Mouse (Mus musculus) forebrain, embryonic 10.5 days (tissue): ENCODE data around the gene Stpg4. TPM values are rescaled to one million over a fixed set of nuclear protein-coding genes. Genes with fewer than 3 reads are reported as not detected.
A peak's percentile ranks its signal among the peaks of the same experiment; 100 is the strongest.

Source experiments
- DNase-seq: peaks from one replicate; pipeline ENCODE4 v3.0.0-alpha.2; 2017; ENCODE audit warnings: low spot score; ENCODE audit errors: extremely low spot score
- H3K27ac ChIP-seq: fragments of 300-500 bp; sonication (generic); 2 replicates; pipeline ENCODE4 v1.5.1; 2016; ENCODE audit warnings: mild to moderate bottlenecking
- H3K27me3 ChIP-seq: fragments of 300-500 bp; sonication (generic); 2 replicates; pipeline ENCODE4 v1.6.1; 2016; ENCODE audit warnings: mild to moderate bottlenecking; ENCODE audit not compliant: poor library complexity, severe bottlenecking
- H3K36me3 ChIP-seq: fragments of 300-500 bp; sonication (generic); replicated peaks from 2 replicates; pipeline ENCODE4 v1.6.1; 2016; ENCODE audit warnings: mild to moderate bottlenecking, moderate library complexity
- H3K4me1 ChIP-seq: fragments of 300-500 bp; sonication (generic); 2 replicates; pipeline ENCODE4 v1.6.1; 2016
- H3K4me3 ChIP-seq: fragments of 300-500 bp; sonication (generic); 2 replicates; pipeline ENCODE4 v1.5.1; 2016; ENCODE audit warnings: mild to moderate bottlenecking, moderate library complexity
- H3K9me3 ChIP-seq: fragments of 300-500 bp; sonication (generic); 2 replicates; pipeline ENCODE4 v1.6.1; 2016; ENCODE audit warnings: mild to moderate bottlenecking, moderate library complexity
- WGBS: fragments of 180-500 bp; shearing (Covaris S2); methylation state at CpG from one replicate; pipeline ENCODE4 v1.1.7; 2016; 5-methylcytosine and 5-hydroxymethylcytosine counted together
- polyA plus RNA-seq: library from polyadenylated mRNA; unstranded; fragments of >200 nt; fragmentation: Nextera tagmentation; extraction: Ambion mirVana; gene quantifications from 2 replicates; pipeline ENCODE4 v1.2.1, GENCODE M21; 2016

Stpg4 gene
- polyA plus RNA-seq: not detected in 2 replicates

- Histone ChIP-seq H3K9me3 (no peaks in the 10 kb centered on the region), H3K27ac (peak within 1 kb of the TSS; percentile 40; the same call in 1 of the 2 replicates), H3K36me3 (peaks cover 50% of the 10 kb centered on the region), H3K27me3 (no peaks in the 10 kb centered on the region), H3K4me1 (peaks cover 13% of the 10 kb centered on the region), H3K4me3 (no peak within 1 kb of the TSS)
- WGBS: 52% methylated on average over 24 of the region's 24 CpGs
- DNase-seq: no peak
Measured at GRCm38 (mm10) chr17:87427511-87427910, at the start of gene Stpg4. Gene Stpg4, minus strand, starts transcription at chr17:87427741.

- 62% methylated on average over 8 of the region's 8 CpGs for WGBS
- Histone ChIP-seq H3K36me3 (no peaks in the 10 kb centered on the region), H3K9me3 (no peaks in the 10 kb centered on the region), H3K4me3 (no peak overlapping the region), H3K27ac (no peak overlapping the region), H3K4me1 (peaks cover 24% of the 10 kb centered on the region), H3K27me3 (peaks cover 44% of the 10 kb centered on the region)
- DNase-seq: no peak
Measured at GRCm38 (mm10) chr17:87475356-87475755, 47.8 kb upstream of the Stpg4 start.

GRCm38 (mm10) chr17:87474501-87474795 is 46.9 kb upstream of the Stpg4 start:
- Histone ChIP-seq H3K36me3 (no peaks in the 10 kb centered on the region), H3K9me3 (no peaks in the 10 kb centered on the region), H3K27me3 (peaks cover 44% of the 10 kb centered on the region), H3K4me1 (peaks cover 26% of the 10 kb centered on the region), H3K4me3 (peak overlapping the region; percentile 55), H3K27ac (peak overlapping the region; percentile 49; the same call in 1 of the 2 replicates)
- WGBS: 0% methylated on average over 7 of the region's 7 CpGs
- DNase-seq: no peak

DNA sequence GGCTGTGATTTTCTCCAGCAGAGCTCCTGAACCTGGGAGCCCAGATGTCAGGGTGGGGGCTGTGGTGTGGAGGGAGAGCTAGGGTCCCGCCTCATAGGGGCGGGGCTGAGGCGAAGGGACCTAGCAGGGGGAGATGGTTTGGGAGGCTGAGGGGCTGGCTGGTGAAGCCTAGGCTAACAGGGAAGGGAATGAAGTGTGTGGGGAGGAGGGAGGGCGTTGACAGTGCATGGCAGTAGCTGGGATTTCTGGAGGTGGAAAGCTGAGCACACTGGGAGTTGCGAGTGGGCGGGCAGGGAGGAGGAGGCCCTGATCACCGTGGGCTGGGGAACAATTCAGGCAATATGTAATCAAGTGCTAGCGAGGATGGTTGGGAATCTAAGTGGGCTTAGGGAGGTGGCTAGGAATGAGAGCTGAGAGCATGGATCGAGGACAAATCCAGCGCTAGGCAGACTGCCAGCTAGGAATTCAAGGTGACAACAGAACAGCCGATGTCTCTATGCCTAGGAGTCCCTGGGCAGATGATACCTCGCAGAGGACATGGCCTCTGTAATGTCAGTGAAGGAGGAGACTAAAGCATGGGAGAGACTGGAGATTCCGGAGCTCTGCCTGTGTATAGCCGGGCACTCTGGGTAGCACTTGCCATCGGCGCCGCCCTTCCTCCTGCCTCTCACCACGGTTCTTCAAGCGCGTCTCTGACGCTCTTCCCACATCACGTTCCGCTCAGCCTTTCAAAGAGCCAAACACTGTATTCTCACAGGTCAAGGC is 46.4 kb upstream of the Stpg4 start:
- WGBS: under 1% methylated on average over 23 of the region's 23 CpGs
- Histone ChIP-seq H3K27me3 (peaks cover 44% of the 10 kb centered on the region), H3K4me3 (peak overlapping the region; percentile 55), H3K9me3 (no peaks in the 10 kb centered on the region), H3K4me1 (peaks cover 26% of the 10 kb centered on the region), H3K36me3 (no peaks in the 10 kb centered on the region), H3K27ac (peak overlapping the region; percentile 49; the same call in 1 of the 2 replicates)
- peak; percentile 23 for DNase-seq

GRCm38 (mm10) chr17:87473441-87473735 is 45.8 kb upstream of the Stpg4 start:
- Histone ChIP-seq H3K36me3 (no peaks in the 10 kb centered on the region), H3K27ac (peak overlapping the region; percentile 49; the same call in 1 of the 2 replicates), H3K4me1 (peaks cover 26% of the 10 kb centered on the region), H3K4me3 (peak overlapping the region; percentile 55), H3K9me3 (no peaks in the 10 kb centered on the region), H3K27me3 (peaks cover 44% of the 10 kb centered on the region)
- WGBS: 7% methylated on average over 9 of the region's 9 CpGs
- no peak for DNase-seq

GRCm38 (mm10) chr17:87472879-87473278 is 45.3 kb upstream of the Stpg4 start:
- H3K4me1 ChIP-seq: peaks cover 26% of the 10 kb centered on the region
- peaks cover 44% of the 10 kb centered on the region for H3K27me3 ChIP-seq
- no peak overlapping the region for H3K4me3 ChIP-seq
- H3K36me3 ChIP-seq: no peaks in the 10 kb centered on the region
- 61% methylated on average over 10 of the region's 10 CpGs for WGBS
- no peaks in the 10 kb centered on the region for H3K9me3 ChIP-seq
- H3K27ac ChIP-seq: no peak overlapping the region
- no peak for DNase-seq

DNA sequence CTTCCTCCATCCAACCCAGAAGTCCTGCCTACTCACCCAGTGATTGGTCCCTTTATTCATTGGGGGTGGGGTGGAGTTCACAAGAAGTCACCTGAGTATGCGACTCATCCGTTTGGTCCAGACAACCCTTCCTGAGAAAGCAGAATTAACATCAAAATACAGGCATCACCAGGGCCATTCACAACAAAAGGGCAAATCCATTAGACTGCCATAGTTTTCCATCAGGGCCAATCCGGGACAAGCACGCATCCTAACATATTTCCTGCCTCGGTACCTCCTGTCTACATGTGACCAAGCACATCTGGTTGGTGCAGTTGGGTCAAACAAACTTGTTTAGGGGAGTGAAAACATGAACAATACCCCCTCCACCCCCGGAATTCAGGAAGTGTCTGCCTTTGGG is 44.1 kb upstream of the Stpg4 start:
- Histone ChIP-seq H3K4me1 (peaks cover 26% of the 10 kb centered on the region), H3K27me3 (peaks cover 44% of the 10 kb centered on the region), H3K4me3 (no peak overlapping the region), H3K36me3 (no peaks in the 10 kb centered on the region), H3K27ac (no peak overlapping the region), H3K9me3 (no peaks in the 10 kb centered on the region)
- DNase-seq: no peak
- WGBS: 68% methylated on average over 6 of the region's 6 CpGs

- Histone ChIP-seq H3K27me3 (peaks cover 40% of the 10 kb centered on the region), H3K36me3 (no peaks in the 10 kb centered on the region), H3K27ac (no peak overlapping the region), H3K4me1 (peaks cover 26% of the 10 kb centered on the region), H3K4me3 (no peak overlapping the region), H3K9me3 (no peaks in the 10 kb centered on the region)
- DNase-seq: no peak
- 72% methylated on average over 8 of the region's 8 CpGs for WGBS
Measured at GRCm38 (mm10) chr17:87470797-87471196, 43.3 kb upstream of the Stpg4 start.

DNA sequence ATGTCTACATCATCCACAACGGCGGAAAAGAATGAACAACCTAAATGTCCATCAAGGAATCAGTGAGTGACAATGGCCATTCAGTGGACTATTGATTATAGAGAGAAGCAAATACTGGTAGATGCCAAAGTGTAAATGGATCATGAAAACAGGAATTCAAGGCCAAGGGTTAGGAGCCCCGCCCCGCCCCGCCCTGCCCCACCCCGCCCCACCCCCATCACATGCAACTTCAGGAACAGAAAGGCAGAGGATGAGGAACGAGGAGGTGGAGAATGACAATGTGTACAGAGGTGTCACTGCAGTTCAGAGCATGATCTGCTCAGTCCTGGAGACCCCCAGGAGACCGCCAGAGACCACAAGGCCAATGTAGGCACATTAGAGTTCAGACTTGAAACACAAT is 42.7 kb upstream of the Stpg4 start:
- H3K36me3 ChIP-seq: no peaks in the 10 kb centered on the region
- H3K4me3 ChIP-seq: no peak overlapping the region
- peaks cover 26% of the 10 kb centered on the region for H3K4me1 ChIP-seq
- 69% methylated on average over 8 of the region's 8 CpGs for WGBS
- H3K27me3 ChIP-seq: peaks cover 35% of the 10 kb centered on the region
- DNase-seq: no peak
- no peak overlapping the region for H3K27ac ChIP-seq
- no peaks in the 10 kb centered on the region for H3K9me3 ChIP-seq

DNA sequence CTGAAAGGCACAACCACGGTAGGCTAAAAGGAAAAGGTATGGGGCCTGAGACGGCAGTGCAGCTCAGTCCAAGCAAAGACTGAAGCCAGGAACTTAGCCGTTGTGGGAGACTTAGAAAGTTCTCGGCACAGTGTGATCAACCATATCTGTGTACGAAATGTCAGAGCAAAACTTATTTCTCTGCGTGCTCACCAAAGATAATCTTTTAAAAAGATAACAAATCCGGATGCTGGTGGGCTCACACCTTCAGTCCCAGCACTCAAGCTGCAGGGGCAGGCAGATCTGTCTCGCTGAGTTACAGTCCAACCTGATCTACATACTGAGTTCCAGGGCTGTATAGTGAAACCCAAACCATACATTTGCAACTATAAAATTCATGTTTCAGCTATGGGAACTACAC is 41.9 kb upstream of the Stpg4 start:
- no peak overlapping the region for H3K4me3 ChIP-seq
- no peaks in the 10 kb centered on the region for H3K36me3 ChIP-seq
- peaks cover 18% of the 10 kb centered on the region for H3K4me1 ChIP-seq
- H3K27me3 ChIP-seq: peaks cover 26% of the 10 kb centered on the region
- no peak for DNase-seq
- no peaks in the 10 kb centered on the region for H3K9me3 ChIP-seq
- H3K27ac ChIP-seq: no peak overlapping the region
- 91% methylated on average over 8 of the region's 8 CpGs for WGBS

DNA sequence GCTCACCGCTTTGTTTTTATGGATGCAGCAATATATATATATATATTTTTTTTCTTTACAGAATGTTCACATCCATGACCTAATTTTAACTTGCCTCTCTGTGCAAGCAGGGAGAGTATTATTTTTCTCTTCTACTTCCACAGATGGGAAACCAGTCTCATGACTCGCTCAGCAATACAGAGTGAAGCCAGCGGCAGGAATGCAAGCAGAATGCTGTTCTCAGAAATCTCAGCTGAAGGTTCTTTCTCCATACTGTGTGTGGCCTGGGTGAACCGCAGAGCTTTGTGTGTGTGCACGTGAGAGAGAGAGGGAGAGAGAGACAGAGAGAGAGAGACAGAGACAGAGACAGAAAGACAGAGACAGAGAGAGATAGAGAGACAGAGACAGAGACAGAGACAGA is 41.1 kb upstream of the Stpg4 start:
- H3K4me3 ChIP-seq: no peak overlapping the region
- H3K27me3 ChIP-seq: peaks cover 18% of the 10 kb centered on the region
- 80% methylated on average over 5 of the region's 5 CpGs for WGBS
- no peak for DNase-seq
- H3K36me3 ChIP-seq: no peaks in the 10 kb centered on the region
- no peaks in the 10 kb centered on the region for H3K9me3 ChIP-seq
- no peak overlapping the region for H3K27ac ChIP-seq
- H3K4me1 ChIP-seq: peaks cover 10% of the 10 kb centered on the region

DNA sequence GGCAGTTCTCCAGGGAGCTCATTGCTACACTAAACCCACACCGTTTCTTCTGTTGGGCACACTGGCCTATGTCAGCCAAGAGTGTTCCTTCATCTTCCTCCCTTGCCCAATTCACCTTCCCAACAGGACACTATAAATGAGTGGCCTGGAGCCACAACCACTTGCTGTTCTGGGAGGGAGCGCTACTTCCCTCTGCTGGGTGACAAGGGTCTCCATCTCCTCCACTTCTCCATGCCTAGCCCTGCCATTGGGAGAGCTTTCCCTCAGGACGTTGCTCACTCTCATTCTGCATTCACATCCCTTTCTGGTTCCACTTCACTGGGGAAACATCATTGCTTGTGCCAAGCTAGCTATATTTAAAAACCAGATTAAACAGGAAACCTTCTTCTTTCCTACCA is 34.0 kb upstream of the Stpg4 start:
- Histone ChIP-seq H3K9me3 (no peaks in the 10 kb centered on the region), H3K4me1 (peaks cover 45% of the 10 kb centered on the region), H3K27me3 (peaks cover 32% of the 10 kb centered on the region), H3K27ac (no peak overlapping the region), H3K36me3 (no peaks in the 10 kb centered on the region), H3K4me3 (no peak overlapping the region)
- whole genome bisulfite sequencing: 51% methylated on average over 3 of the region's 3 CpGs
- no peak for DNase-seq

GRCm38 (mm10) chr17:87460669-87461498 is 33.3 kb upstream of the Stpg4 start:
- Histone ChIP-seq H3K27ac (peak overlapping the region; percentile 65; the same call in 1 of the 2 replicates), H3K4me3 (peak overlapping the region; percentile 32), H3K9me3 (no peaks in the 10 kb centered on the region), H3K4me1 (peaks cover 45% of the 10 kb centered on the region), H3K36me3 (no peaks in the 10 kb centered on the region), H3K27me3 (peaks cover 32% of the 10 kb centered on the region)
- DNase-seq: no peak
- WGBS: 31% methylated on average over 17 of the region's 17 CpGs
